Mouse (Mus musculus) megakaryocyte, embryonic 14.5 days (primary cell): ENCODE data around the gene Ceacam2. TPM values are rescaled to one million over a fixed set of nuclear protein-coding genes. Genes with fewer than 3 reads are reported as not detected.
"Not testable (repeated sequence)": the region's sequence is repeated elsewhere in the genome, so short reads cannot be mapped to it uniquely, and the experiment has no call there.

Experiments used
- H3K27me3 ChIP-seq: replicated peaks from 2 replicates; pipeline ENCODE3; 2012; ENCODE audit warnings: inconsistent platforms
- H3K36me3 ChIP-seq: replicated peaks from 2 replicates; pipeline ENCODE3; 2012; ENCODE audit warnings: low read length, inconsistent platforms, mixed read lengths
- H3K4me1 ChIP-seq: 2 replicates; pipeline ENCODE4 v1.6.1; 2012; ENCODE audit warnings: inconsistent platforms
- H3K4me3 ChIP-seq: replicated peaks from 2 replicates; pipeline ENCODE3; 2012; ENCODE audit warnings: moderate library complexity, mild to moderate bottlenecking, inconsistent platforms
- H3K9me3 ChIP-seq: 2 replicates; pipeline ENCODE4 v1.6.1; 2012; ENCODE audit warnings: inconsistent platforms
- FLI1 ChIP-seq: IDR thresholded peaks from 2 replicates; pipeline ENCODE4 v1.6.1; 2012; ENCODE audit warnings: low read length, inconsistent platforms, mixed read lengths
- GATA1 ChIP-seq: IDR thresholded peaks from 3 replicates; pipeline ENCODE4 v1.6.1; 2012; ENCODE audit warnings: mixed read lengths, low read length, inconsistent platforms, borderline replicate concordance
- polyA plus RNA-seq: library from polyadenylated mRNA; stranded (reverse); fragments of >175 nt; gene quantifications from 2 replicates; pipeline ENCODE4 v1.2.3, GENCODE M21; 2012; ENCODE audit warnings: low replicate concordance; ENCODE audit not compliant: insufficient read depth

The Ceacam2 gene
- polyA plus RNA-seq, 1 experiment = 1.4 TPM

DNA sequence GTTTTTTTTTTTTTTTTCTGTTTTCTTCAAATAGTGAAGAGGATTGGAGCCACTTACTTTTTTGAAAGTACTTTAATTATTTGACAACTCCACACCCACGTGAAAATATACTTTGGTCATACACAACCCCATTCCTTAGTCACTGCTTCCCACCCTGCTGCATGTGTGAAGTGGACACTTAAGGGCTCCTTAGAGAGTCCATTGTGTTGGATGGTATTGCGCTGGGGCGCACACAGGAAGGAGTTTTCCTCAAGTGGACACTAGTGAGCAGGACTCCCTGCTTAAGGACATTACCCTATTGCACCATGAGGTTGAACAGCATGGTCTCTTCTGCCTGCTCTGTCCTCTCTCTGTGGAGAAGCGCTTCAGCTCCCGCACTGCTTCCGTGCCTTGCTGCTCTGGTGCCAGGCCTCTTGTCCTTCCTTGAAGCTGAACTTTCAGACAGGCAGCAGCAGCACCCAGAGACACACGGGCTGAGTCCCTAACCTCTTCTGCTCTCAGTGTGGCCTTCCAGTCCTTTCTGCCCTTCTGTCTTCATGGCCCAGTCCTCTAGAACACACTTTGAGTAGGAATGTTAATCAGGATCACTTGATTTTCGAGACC is 56.4 kb downstream of the Ceacam2 start:
- H3K4me1 ChIP-seq = peaks cover 34% of the 10 kb centered on the region
- H3K27me3 ChIP-seq = peaks cover 14% of the 10 kb centered on the region
- TF ChIP-seq FLI1 = no peak
- H3K36me3 ChIP-seq = no peaks in the 10 kb centered on the region
- no peak overlapping the region for H3K4me3 ChIP-seq
- H3K9me3 ChIP-seq = no peaks in the 10 kb centered on the region

GRCm38 (mm10) chr7:25480791-25481190 is 58.9 kb downstream of the Ceacam2 start:
- H3K27me3 ChIP-seq, H3K36me3 ChIP-seq, H3K4me3 ChIP-seq, H3K9me3 ChIP-seq: not testable (repeated sequence)
- H3K4me1 ChIP-seq = peaks cover 42% of the 10 kb centered on the region

GRCm38 (mm10) chr7:25479440-25479839 is 60.2 kb downstream of the Ceacam2 start:
- H3K27me3 ChIP-seq = peaks cover 9% of the 10 kb centered on the region
- H3K36me3 ChIP-seq = peaks cover 13% of the 10 kb centered on the region
- H3K4me1 ChIP-seq = peaks cover 50% of the 10 kb centered on the region
- no peak overlapping the region for H3K4me3 ChIP-seq
- no peaks in the 10 kb centered on the region for H3K9me3 ChIP-seq
- TF ChIP-seq GATA1 = no peak
- TF ChIP-seq FLI1 = no peak

DNA sequence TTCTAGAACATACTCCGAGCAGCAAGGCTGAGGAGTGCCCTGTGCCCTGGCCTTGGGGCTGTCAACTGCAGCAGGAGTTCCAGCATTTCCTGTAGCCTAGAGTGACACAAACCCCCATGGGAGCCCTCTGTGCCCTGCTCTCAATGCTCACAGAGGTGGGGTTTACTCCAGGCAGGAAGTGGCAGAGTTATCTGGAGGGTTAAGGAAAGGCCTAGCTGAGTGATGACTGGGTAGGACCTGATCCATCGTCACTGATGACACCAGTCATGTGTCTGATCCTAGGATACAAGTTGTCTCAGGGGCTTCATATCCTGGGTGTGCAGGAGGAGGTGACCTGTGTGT is 61.9 kb downstream of the Ceacam2 start:
- peaks cover 17% of the 10 kb centered on the region for H3K36me3 ChIP-seq
- H3K9me3 ChIP-seq, H3K27me3 ChIP-seq: not testable (repeated sequence)
- H3K4me1 ChIP-seq = peaks cover 50% of the 10 kb centered on the region
- H3K4me3 ChIP-seq = peak overlapping the region; percentile 87

DNA sequence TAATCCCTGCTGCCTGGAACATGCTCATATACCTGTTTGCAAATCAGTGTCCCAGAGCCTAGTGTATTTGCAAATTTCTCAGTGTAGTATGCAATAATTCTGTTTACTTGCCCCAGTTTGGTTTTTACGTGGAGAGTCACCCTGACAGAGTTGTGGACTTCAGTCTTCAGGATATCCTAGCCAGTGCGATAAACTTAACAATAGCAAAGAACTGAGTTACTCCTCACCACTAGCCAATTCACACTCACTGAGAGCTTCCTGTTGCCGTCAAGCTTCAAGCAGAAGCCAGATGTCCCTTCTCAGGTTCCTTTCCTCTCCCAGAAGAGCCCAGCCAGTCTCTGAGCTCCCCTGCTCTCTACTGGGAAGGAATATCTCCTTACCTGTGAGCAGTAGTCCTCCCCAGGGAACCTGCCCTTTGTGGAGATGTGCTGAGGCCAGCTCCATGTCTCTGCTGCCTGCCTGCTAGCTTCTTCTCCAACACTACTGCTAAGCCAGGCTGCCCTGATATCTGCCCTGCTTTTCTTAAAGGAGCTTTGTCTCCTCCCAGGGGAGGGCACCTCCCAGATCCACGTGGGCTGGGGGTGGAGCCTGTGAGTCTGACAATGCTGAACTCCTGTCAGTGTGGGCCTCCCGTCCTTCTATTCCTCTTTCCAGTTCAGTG is 62.4 kb downstream of the Ceacam2 start, which contains the start of gene Ceacam1:
Ceacam1 (minus strand) TSS at position 513 of the 661 bp plus-strand sequence.
- Histone ChIP-seq H3K36me3 (peaks cover 17% of the 10 kb centered on the region), H3K4me3 (peak within 1 kb of the TSS; percentile 87), H3K4me1 (peaks cover 54% of the 10 kb centered on the region)
- H3K27me3 ChIP-seq, H3K9me3 ChIP-seq: not testable (repeated sequence)

GRCm38 (mm10) chr7:25471821-25472220 is 67.8 kb downstream of the Ceacam2 start:
- H3K9me3 ChIP-seq, H3K27me3 ChIP-seq, H3K4me3 ChIP-seq: not testable (repeated sequence)
- Histone ChIP-seq H3K36me3 (peaks cover 22% of the 10 kb centered on the region), H3K4me1 (peaks cover 33% of the 10 kb centered on the region)

Other genes starting within 250 kb of the Ceacam2 start
- gene Pafah1b3, start 241.9 kb downstream of the Ceacam2 start, polyA plus RNA-seq = 19.1 TPM in 1 of 2 replicates, not detected in the other
- gene Prr19, start 238.4 kb downstream of the Ceacam2 start, polyA plus RNA-seq = 0.17 TPM in 1 of 2 replicates, not detected in the other
- 0.16 TPM in 1 of 2 replicates, not detected in the other for gene Tmem145, start 233.8 kb downstream of the Ceacam2 start, polyA plus RNA-seq
- gene Megf8, start 222.7 kb downstream of the Ceacam2 start, polyA plus RNA-seq = 9.7 and 10.3 TPM in 2 replicates
- gene Cnfn, start 170.1 kb downstream of the Ceacam2 start, polyA plus RNA-seq = not detected in 2 replicates
- 5.0 and 9.1 TPM in 2 replicates for gene Lipe, start 141.1 kb downstream of the Ceacam2 start, polyA plus RNA-seq
- not detected in 2 replicates for gene Cxcl17, start 127.0 kb downstream of the Ceacam2 start, polyA plus RNA-seq
- gene Ceacam1, start 62.3 kb downstream of the Ceacam2 start, polyA plus RNA-seq = 1.4 TPM in 1 of 2 replicates, not detected in the other
- not detected in 2 replicates for gene Erich4, start 76.0 kb upstream of the Ceacam2 start, polyA plus RNA-seq
- gene Dmac2, start 79.6 kb upstream of the Ceacam2 start, polyA plus RNA-seq = 18.7 and 29.5 TPM in 2 replicates
- 12.5 TPM in 1 of 2 replicates, not detected in the other for gene B3gnt8, start 86.8 kb upstream of the Ceacam2 start, polyA plus RNA-seq
- 31.9 and 39.7 TPM in 2 replicates for gene Bckdha, start 119.1 kb upstream of the Ceacam2 start, polyA plus RNA-seq
- 233 and 501 TPM in 2 replicates for gene Exosc5, start 119.3 kb upstream of the Ceacam2 start, polyA plus RNA-seq
- gene Tmem91, start 135.3 kb upstream of the Ceacam2 start, polyA plus RNA-seq = 4.3 and 4.7 TPM in 2 replicates
- gene B9d2, start 140.9 kb upstream of the Ceacam2 start, polyA plus RNA-seq = 89.8 and 105 TPM in 2 replicates
- 4,315 and 7,169 TPM in 2 replicates for gene Tgfb1, start 147.1 kb upstream of the Ceacam2 start, polyA plus RNA-seq
- 30.5 and 39.5 TPM in 2 replicates for gene Ccdc97, start 179.2 kb upstream of the Ceacam2 start, polyA plus RNA-seq
- 168 and 350 TPM in 2 replicates for gene Hnrnpul1, start 214.9 kb upstream of the Ceacam2 start, polyA plus RNA-seq
- gene Axl, start 248.8 kb upstream of the Ceacam2 start, polyA plus RNA-seq = 7.4 and 18.0 TPM in 2 replicates